Mouse (Mus musculus) heart, adult 2 months (tissue): ENCODE measurements around the gene Pet117.

Experiments used
- CTCF ChIP-seq: fragments of 200-600 bp; IDR thresholded peaks from 2 replicates; pipeline ENCODE4 v1.8.1; 2022; ENCODE audit warnings: antibody characterized with exemption, mild to moderate bottlenecking, moderate library complexity
- POLR2A ChIP-seq: fragments of 200-500 bp; IDR thresholded peaks from 2 replicates; pipeline ENCODE4 v1.6.1; 2011; ENCODE audit warnings: mild to moderate bottlenecking, low read depth, low read length, control low read depth; ENCODE audit not compliant: insufficient read depth

DNA sequence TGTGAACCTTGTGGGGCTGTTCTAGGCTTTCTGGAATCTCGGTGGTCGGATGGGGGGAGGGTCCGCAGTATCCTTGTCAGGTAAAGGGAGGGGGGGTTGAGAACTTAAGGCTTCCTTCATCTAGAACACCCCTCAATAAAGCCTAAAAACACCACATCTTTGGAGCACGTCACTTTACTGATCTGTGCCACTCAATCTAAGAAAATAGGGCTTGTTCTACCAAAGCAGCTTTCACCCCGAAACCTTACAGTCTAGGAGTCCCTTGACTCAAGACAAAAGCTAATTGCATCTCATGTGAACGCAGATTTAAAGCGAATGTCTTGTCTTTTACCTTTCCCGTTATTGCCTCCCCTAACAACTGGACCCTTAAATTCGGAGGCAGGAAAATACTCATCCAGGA is 36.3 kb upstream of the Pet117 start:
- TF ChIP-seq POLR2A (no peak), CTCF (no peak)
